Mouse (Mus musculus) kidney, adult 10 weeks (tissue): ENCODE data around the gene Dok1. TPM values are rescaled to one million over a fixed set of nuclear protein-coding genes. Genes with fewer than 3 reads are reported as not detected.

Experiments used
- polyA plus RNA-seq: library from polyadenylated mRNA; stranded (reverse); fragments of 350-450 nt; fragmentation: Illumina TruSeq; extraction: RNeasy Lipid Tissue Mini Kit (QIAGEN cat#74804); gene quantifications from one replicate; pipeline ENCODE4 v1.2.3, GENCODE M21; 2014; ENCODE audit warnings: low read depth, low replicate concordance

Dok1 gene
- polyA plus RNA-seq = not detected

DNA sequence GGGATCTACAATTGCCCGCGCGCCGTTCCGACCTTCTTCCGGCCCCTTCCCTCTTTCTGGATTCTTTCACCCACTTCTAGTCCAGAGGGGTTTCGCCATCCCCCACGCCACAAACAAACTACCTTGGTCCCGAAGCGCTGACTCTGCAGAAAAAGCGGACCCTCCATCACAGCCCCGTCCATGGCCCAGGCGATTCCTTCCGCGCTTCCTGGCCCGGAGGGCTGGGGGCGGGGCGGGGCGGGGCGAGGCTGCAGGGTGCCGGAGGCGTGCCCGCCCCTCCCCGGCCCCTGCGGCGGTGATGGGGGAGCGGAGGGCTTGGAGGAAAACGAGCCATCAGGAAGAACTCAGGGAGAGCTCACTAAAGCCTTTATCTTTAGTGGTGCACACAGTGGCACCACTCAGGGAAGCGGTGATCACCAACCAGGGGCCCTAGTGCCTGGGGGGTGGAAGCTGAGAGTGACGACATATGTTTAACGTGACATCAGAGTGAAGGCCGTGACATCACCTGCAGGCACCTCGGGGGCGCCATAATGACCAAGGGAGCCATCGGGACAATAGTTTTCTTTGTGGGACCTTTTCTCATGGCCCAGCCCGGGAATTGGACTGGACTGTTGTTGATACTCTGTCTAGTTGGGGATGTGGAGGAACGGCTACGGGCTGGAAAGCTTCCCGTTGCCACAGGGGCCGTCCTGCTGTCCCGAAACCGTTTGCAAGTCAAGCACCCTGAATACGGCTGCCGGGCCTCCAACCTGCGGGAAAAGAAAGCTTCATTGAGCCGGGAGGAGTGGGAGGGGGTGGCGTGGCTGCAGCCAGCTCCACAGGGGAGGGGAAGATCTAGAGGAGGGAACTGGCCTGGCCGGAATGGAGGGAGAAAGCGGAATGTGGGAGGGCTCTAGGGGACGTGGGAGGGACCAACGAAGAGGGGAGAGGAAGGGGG lies at the start of gene Dok1, which contains the start of gene Loxl3:
Gene Dok1, minus strand, starts transcription at position 223 of the 937 bp plus-strand sequence.
Gene Loxl3, plus strand, starts transcription at position 925 of the 937 bp plus-strand sequence.

DNA sequence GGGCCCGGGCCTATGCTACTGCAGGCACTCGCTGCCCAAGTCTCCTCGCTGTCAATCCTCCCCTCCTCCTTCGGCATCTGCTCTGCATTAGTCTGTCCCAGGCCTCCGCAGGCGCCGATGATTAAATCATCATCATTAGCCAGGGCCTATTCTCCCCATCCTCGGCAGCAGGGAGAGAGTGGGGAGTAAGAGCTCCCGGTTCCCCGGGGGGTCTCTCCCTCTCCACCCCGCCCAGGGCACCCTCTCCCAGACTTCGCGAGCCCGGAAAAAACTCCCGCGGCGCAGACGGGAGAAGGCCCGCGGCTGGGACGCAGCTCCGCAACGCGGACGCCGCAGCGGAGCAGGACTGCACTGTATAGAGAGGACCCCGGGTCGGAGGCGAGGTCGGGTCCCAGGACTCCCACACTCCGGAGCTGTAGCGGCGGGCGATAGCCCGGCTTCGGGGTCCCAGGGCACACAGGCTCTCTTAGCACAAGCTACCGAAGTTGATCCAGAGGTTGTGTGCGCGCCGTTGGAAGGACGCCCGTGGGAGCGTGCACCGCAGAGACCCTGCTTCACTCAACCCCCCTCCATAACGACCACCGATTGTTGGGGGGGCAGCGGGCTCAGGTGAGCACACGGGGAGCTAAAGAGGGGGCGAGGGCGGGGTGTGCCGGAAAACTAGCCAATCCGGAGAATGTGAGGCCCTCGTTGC lies 44.5 kb upstream of the Dok1 start, which contains the start of gene Pcgf1:
Gene Pcgf1, plus strand, starts transcription at position 240 of the 694 bp plus-strand sequence.

DNA sequence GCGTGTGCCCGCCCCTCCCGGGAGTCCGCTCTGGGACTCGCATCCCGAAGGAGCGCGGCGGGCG lies 36.8 kb upstream of the Dok1 start, which contains the start of gene Tlx2:
Gene Tlx2, minus strand, starts transcription at position 47 of the 64 bp plus-strand sequence.

DNA sequence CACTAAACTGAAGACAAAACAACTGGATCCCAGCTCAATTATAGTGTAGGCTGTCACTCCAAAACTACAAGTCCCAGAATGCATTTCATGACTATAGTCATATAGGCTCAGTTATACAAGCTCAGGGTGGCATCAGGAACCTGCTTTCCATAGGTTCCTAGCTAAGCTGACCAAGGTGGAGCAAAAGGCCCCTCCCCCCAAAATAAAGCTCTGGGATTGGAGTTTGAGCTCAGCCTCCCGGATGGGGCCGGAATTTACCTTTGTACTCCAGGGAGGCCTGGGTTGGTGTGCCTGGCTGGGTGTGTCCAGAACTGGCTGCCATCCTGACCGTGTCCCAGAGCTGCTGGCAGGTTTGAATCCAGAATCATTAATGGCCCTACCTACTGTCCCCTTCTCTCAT lies 24.5 kb upstream of the Dok1 start, which contains the start of gene Dqx1:
Gene Dqx1, plus strand, starts transcription at position 55 of the 400 bp plus-strand sequence.

DNA sequence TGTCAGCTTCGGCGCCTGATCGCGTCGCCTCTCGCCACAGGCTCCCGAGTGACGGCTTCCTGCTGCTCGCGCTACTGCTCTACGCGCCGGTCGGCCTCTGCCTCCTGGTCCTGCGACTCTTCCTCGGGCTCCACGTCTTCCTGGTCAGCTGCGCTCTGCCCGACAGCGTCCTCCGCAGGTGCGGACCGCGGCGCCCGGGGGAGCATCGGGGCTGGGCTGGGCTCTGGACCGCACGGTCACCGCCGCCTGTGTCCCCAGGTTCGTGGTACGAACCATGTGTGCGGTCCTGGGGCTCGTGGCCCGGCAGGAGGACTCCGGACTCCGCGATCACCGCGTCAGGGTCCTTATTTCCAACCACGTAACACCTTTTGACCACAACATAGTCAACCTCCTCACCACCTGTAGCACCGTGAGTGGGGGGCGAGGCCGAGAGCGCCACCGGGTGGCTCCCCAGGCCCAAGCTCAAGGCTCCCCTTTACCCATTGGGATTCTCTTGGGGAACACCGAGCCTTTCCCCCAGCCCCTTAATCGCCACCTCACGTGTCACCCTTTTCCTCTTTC lies 21.7 kb upstream of the Dok1 start, which contains the start of gene Htra2:
Gene Htra2, minus strand, starts transcription at position 403 of the 561 bp plus-strand sequence.

DNA sequence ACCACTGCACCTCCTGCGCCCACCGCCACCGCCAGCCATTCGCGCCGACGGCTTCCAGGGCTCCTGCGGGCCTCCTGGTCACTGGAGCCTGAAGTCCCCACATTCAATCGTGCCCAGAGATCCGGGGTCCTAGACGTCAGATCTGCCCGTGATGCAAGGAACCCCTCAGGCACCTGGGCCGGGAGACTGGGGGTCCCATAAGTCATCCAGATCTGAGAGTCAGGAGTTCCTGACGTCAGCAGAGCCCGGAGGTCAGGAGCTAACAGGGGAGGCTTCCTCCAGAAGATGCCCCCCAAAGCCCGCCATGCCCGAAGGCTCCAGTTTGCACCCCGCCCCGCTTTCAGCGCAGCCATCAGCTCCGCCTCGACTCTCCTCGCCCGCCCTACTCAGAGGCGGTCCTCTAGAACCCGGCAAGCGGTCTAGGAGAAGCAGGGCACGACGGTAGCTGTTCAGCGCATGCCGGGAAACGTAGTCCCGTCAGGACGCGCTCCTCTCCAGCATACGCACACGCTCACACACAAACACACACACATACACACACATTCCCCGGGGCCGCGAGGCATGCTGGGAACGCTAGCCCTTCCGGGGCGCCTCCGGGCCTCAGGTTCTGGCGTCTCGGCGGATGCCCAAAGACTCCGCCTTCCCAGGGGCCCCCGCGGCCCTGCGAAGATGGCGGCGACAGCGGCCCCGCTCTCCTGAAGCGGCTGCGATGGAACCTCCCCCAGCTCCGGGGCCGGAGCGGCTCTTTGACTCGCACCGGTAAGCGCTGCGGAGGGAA lies 21.0 kb upstream of the Dok1 start, which contains the start of gene Aup1:
Gene Aup1, plus strand, starts transcription at position 448 of the 778 bp plus-strand sequence.

Other genes starting within 250 kb of the Dok1 start
- gene Sema4f, start 93.7 kb downstream of the Dok1 start, polyA plus RNA-seq = not detected
- gene M1ap, start 86.6 kb downstream of the Dok1 start, polyA plus RNA-seq = not detected
- gene Loxl3, start 702 bp upstream of the Dok1 start, polyA plus RNA-seq = 1.3 TPM
- 3.8 TPM for gene Aup1, start 21.1 kb upstream of the Dok1 start, polyA plus RNA-seq
- gene Htra2, start 21.8 kb upstream of the Dok1 start, polyA plus RNA-seq = 1.8 TPM
- gene Dqx1, start 24.4 kb upstream of the Dok1 start, polyA plus RNA-seq = 0.61 TPM
- gene Tlx2, start 36.8 kb upstream of the Dok1 start, polyA plus RNA-seq = not detected
- 3.8 TPM for gene Pcgf1, start 44.4 kb upstream of the Dok1 start, polyA plus RNA-seq
- not detected for gene Lbx2, start 52.9 kb upstream of the Dok1 start, polyA plus RNA-seq
- gene Ccdc142, start 68.1 kb upstream of the Dok1 start, polyA plus RNA-seq = not detected
- gene Gm42688, start 68.1 kb upstream of the Dok1 start, polyA plus RNA-seq = 0.53 TPM
- 50.2 TPM for gene Mrpl53, start 75.6 kb upstream of the Dok1 start, polyA plus RNA-seq
- gene Mogs, start 82.0 kb upstream of the Dok1 start, polyA plus RNA-seq = 2.3 TPM
- gene Wbp1, start 88.1 kb upstream of the Dok1 start, polyA plus RNA-seq = 2.1 TPM
- gene Ino80b, start 92.0 kb upstream of the Dok1 start, polyA plus RNA-seq = not detected
- gene Rtkn, start 102.0 kb upstream of the Dok1 start, polyA plus RNA-seq = 0.24 TPM
- gene Wdr54, start 122.9 kb upstream of the Dok1 start, polyA plus RNA-seq = not detected
- gene 1700003E16Rik, start 122.9 kb upstream of the Dok1 start, polyA plus RNA-seq = not detected
- gene Dctn1, start 132.4 kb upstream of the Dok1 start, polyA plus RNA-seq = 10.8 TPM
- 0.65 TPM for gene Slc4a5, start 186.4 kb upstream of the Dok1 start, polyA plus RNA-seq